Mouse (Mus musculus) layer of hippocampus, adult 11-12 months (tissue): Measurements from ENCODE around the gene Agpat3.

ENCODE experiments used
- DNase-seq: peaks from one replicate; pipeline ENCODE4 v3.0.0; 2022; ENCODE audit warnings: low spot score

The Agpat3 gene

GRCm38 (mm10) chr10:78351887-78352665 is at the start of gene Agpat3:
Gene Agpat3, minus strand, starts transcription at chr10:78352489.
- peak; percentile 52 for DNase-seq

DNA sequence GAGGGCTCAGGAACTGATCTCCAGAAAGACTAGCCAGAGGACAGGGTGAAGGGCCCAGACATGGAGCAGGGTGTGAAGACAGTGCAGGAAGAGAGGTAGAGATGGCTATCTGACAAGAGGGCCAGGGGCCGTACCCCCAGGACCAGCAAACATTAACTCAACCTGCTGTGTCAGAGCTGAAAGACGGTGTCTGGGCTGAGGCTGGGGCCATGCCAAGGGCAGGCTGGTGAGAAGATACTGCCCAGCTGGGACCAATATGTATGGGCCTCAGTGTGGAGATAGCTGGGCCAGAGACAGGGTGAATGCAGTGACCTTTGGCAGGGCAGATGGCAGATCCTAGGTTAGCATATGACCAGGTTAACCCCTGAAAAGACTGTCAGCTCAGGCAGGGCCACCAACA is 48.8 kb upstream of the Agpat3 start:
- no peak for DNase-seq

- DNase-seq, result peak; percentile 39
Measured at GRCm38 (mm10) chr10:78399090-78399657, 46.9 kb upstream of the Agpat3 start.

GRCm38 (mm10) chr10:78396625-78396885 is 44.3 kb upstream of the Agpat3 start:
- no peak for DNase-seq

- DNase-seq, result peak; percentile 97
Measured at GRCm38 (mm10) chr10:78395819-78396624, 43.7 kb upstream of the Agpat3 start.

GRCm38 (mm10) chr10:78395377-78395776 is 43.1 kb upstream of the Agpat3 start:
- DNase-seq, result no peak

DNA sequence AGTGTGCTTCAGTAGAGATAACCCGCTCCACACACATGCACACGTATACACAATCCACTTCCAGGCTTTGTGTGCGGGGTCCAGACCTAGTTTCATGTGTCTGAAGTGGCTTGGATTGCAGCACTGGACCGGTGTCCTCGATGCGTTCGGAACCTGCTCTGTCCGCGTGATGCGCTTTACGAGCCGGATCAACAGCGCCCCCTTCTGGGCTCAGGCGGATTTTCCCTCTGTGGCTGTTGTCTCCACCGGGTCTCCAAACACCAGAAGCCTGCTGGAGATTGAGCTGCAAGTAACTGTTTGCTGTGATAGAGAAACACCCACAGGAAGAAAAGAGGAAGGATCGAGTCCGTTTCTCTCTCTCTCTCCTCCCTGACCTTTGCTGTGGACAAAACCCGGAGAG is 39.8 kb upstream of the Agpat3 start:
- peak; percentile 84 for DNase-seq

GRCm38 (mm10) chr10:78390982-78391470 is 38.7 kb upstream of the Agpat3 start:
- no peak for DNase-seq

GRCm38 (mm10) chr10:78388216-78388980 is 36.1 kb upstream of the Agpat3 start:
- peak; percentile 45 for DNase-seq

- no peak for DNase-seq
Measured at GRCm38 (mm10) chr10:78385520-78385919, 33.2 kb upstream of the Agpat3 start.

- no peak for DNase-seq
Measured at GRCm38 (mm10) chr10:78383567-78383966, 31.3 kb upstream of the Agpat3 start.

- DNase-seq, result no peak
Measured at GRCm38 (mm10) chr10:78378516-78378915, 26.2 kb upstream of the Agpat3 start.

DNA sequence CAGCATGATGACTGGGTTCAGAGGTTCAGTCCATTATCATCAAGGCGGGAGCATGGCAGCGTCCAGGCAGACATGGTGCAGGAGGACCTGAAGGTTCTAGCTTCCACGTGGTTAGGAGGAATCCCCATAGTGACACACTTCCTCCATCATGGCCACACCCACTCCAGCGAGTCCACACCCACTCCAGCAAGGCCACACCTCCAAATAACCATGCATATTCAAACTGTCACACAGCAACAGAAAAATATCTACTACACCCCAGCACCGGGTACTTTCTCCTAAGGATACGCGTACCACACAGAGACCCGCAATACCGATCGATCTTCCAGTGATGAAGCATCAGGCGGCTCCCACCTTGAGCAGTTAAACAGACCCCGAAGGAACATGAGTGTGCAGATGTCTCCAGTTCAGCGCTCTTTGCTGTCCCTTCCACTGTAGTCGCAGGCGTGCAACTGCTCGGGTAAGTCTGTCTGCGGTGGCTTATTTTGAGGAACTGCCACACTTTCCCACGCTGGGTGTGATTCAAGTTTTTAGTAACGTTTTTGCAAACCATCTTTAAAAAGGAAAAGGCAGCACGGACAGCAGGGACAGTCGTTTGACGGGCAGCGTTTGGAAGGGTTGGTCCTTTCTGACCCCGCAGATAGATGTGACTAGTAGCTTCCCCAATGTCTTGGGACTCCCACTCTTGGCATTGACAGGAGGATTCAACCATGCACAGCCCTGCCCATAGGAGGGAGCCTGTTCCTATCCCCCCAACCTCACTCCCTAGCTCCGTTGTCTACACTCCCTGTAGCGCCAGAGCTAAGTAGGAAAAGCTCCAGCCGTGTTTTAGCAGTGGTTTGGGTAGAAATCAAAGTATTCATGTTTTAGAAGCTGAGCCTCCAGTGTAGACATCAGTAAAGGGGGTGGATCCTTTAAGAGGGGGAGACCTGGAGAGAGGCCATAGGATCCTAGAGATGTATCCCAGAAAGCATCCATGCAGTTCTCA is 20.7 kb upstream of the Agpat3 start:
- no peak for DNase-seq

DNA sequence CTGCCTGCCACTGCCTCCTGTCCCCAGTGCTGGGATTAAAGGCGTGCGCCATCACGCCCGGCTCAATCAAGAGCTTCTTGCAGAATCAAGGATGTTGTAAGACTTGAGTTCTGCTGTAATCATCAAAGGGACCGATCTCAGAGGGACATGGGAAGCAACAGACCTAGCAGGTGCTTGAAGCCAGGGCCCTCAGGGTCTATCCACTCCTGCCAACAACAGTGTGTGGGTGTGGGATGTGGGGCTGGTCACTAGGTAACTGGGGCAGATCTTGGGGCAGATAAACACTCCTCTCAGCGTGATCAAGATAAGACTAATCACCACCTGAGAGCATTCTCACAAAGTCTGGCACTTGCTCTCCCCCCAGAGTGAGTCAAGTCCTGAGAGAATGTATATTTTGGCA is 19.5 kb upstream of the Agpat3 start:
- no peak for DNase-seq

GRCm38 (mm10) chr10:78367586-78367985 is 15.3 kb upstream of the Agpat3 start:
- no peak for DNase-seq

GRCm38 (mm10) chr10:78366851-78367312 is 14.6 kb upstream of the Agpat3 start:
- no peak for DNase-seq

GRCm38 (mm10) chr10:78366195-78366834 is 14.0 kb upstream of the Agpat3 start:
- DNase-seq, result no peak

GRCm38 (mm10) chr10:78365555-78365954 is 13.3 kb upstream of the Agpat3 start:
- DNase-seq, result no peak

GRCm38 (mm10) chr10:78364106-78364505 is 11.8 kb upstream of the Agpat3 start:
- no peak for DNase-seq

GRCm38 (mm10) chr10:78363366-78363765 is 11.1 kb upstream of the Agpat3 start:
- no peak for DNase-seq
